Mouse (Mus musculus) testis, adult 2 months (tissue): ENCODE measurements around the gene Leng8.

ENCODE experiments used
- CTCF ChIP-seq: fragments of 200-500 bp; IDR thresholded peaks from 2 replicates; pipeline ENCODE4 v1.5.1; 2012; ENCODE audit warnings: low read depth, mild to moderate bottlenecking, inconsistent platforms, low read length, moderate library complexity; ENCODE audit not compliant: control insufficient read depth, insufficient read depth, insufficient replicate concordance
- POLR2A ChIP-seq: fragments of 200-500 bp; IDR thresholded peaks from 2 replicates; pipeline ENCODE4 v1.6.1; 2012; ENCODE audit warnings: low read depth, mild to moderate bottlenecking, inconsistent platforms, low read length, moderate library complexity; ENCODE audit not compliant: control insufficient read depth

DNA sequence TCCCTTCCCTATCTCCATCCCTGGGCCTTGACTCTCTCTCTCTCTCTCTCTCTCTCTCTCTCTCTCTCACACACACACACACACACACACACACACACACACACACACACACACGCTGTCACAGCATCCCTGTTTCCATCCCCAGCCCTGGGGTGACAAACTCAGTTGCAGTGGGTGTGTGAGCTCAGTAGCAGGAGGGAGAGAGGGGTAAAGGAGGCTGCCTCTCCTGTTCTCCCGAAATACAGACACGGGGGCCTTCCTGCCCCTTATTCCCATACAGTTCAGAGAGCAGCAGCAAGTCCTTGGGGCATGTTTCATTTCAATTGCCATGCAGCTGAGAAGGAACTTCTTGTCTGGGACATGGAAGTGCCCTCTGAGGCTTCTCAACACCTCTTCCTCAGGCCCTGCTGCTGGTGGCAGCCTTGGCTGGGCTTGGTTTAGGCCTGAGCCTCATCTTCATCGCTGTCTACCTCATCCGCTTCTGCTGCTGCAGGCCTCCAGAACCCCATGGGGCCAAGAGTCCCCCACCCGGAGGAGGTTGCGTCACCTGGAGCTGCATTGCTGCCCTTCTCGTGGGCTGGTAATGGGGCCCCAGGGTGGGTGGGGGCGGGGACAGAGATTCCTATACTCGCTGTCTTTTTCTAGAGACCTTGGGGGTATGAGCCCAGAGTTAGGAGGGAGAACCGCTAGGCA lies 14.6 kb upstream of the Leng8 start:
- TF ChIP-seq CTCF: no peak
- TF ChIP-seq POLR2A: no peak
